Mouse (Mus musculus) hindbrain, embryonic 15.5 days (tissue): ENCODE results near the gene Abcb5. TPM values are rescaled to one million over a fixed set of nuclear protein-coding genes. Genes with fewer than 3 reads are reported as not detected.

Source experiments
- ATAC-seq: fragments of 200-750 bp; cut with Nextera tagmentation; 2 replicates; pipeline ENCODE4 v1.8.0; 2017; ENCODE audit warnings: low read depth, moderate number of reproducible peaks, moderate TSS enrichment; ENCODE audit not compliant: low FRiP score
- H3K27ac ChIP-seq: fragments of 300-500 bp; sonication (generic); replicated peaks from 2 replicates; pipeline ENCODE4 v1.5.1; 2015; ENCODE audit warnings: mild to moderate bottlenecking, inconsistent platforms
- H3K27me3 ChIP-seq: fragments of 300-500 bp; sonication (generic); 2 replicates; pipeline ENCODE4 v1.6.1; 2015; ENCODE audit warnings: control low read depth, inconsistent platforms
- H3K36me3 ChIP-seq: fragments of 300-500 bp; sonication (generic); 2 replicates; pipeline ENCODE4 v1.6.1; 2015; ENCODE audit warnings: control low read depth, inconsistent platforms
- H3K4me1 ChIP-seq: fragments of 300-500 bp; sonication (generic); replicated peaks from 2 replicates; pipeline ENCODE4 v1.6.1; 2015; ENCODE audit warnings: control low read depth, inconsistent platforms
- H3K4me2 ChIP-seq: fragments of 300-500 bp; sonication (generic); 2 replicates; pipeline ENCODE4 v1.6.1; 2015; ENCODE audit warnings: moderate library complexity, mild to moderate bottlenecking, inconsistent platforms
- H3K4me3 ChIP-seq: fragments of 300-500 bp; sonication (generic); 2 replicates; pipeline ENCODE4 v1.5.1; 2015; ENCODE audit warnings: mild to moderate bottlenecking, inconsistent platforms
- H3K9ac ChIP-seq: fragments of 300-500 bp; sonication (generic); 2 replicates; pipeline ENCODE4 v1.6.1; 2015; ENCODE audit warnings: inconsistent platforms
- H3K9me3 ChIP-seq: fragments of 300-500 bp; sonication (generic); 2 replicates; pipeline ENCODE4 v1.6.1; 2016; ENCODE audit warnings: control low read depth, inconsistent platforms
- WGBS: fragments of 180-500 bp; shearing (Covaris S2); methylation state at CpG from one replicate; pipeline ENCODE4 v1.1.7; 2015; 5-methylcytosine and 5-hydroxymethylcytosine counted together
- polyA plus RNA-seq: library from polyadenylated mRNA; unstranded; fragments of >200 nt; fragmentation: Nextera tagmentation; extraction: Ambion mirVana; gene quantifications from 2 replicates; pipeline ENCODE4 v1.2.1, GENCODE M21; 2015

The Abcb5 gene
- polyA plus RNA-seq, 1 experiment from 2014 or later: 0.14 TPM

GRCm38 (mm10) chr12:118872673-118873072 lies 93.5 kb downstream of the Abcb5 start:
- Histone ChIP-seq H3K36me3 (no peaks in the 10 kb centered on the region), H3K27me3 (no peaks in the 10 kb centered on the region), H3K9ac (no peak overlapping the region), H3K27ac (no peak overlapping the region), H3K4me1 (no peaks in the 10 kb centered on the region), H3K4me3 (no peak overlapping the region), H3K4me2 (no peak overlapping the region), H3K9me3 (no peaks in the 10 kb centered on the region)
- 63% methylated on average over 8 of the region's 8 CpGs for WGBS
- no peak for ATAC-seq

GRCm38 (mm10) chr12:118856151-118856550 lies 110.1 kb downstream of the Abcb5 start:
- no peak overlapping the region for H3K4me2 ChIP-seq
- ATAC-seq: peak; percentile 24; the same call in 1 of the 2 replicates
- no peaks in the 10 kb centered on the region for H3K36me3 ChIP-seq
- no peaks in the 10 kb centered on the region for H3K9me3 ChIP-seq
- no peak overlapping the region for H3K27ac ChIP-seq
- H3K4me1 ChIP-seq: peaks cover 12% of the 10 kb centered on the region
- WGBS: 3% methylated on average over 7 of the region's 7 CpGs
- peaks cover 59% of the 10 kb centered on the region for H3K27me3 ChIP-seq
- H3K4me3 ChIP-seq: no peak overlapping the region
- no peak overlapping the region for H3K9ac ChIP-seq

DNA sequence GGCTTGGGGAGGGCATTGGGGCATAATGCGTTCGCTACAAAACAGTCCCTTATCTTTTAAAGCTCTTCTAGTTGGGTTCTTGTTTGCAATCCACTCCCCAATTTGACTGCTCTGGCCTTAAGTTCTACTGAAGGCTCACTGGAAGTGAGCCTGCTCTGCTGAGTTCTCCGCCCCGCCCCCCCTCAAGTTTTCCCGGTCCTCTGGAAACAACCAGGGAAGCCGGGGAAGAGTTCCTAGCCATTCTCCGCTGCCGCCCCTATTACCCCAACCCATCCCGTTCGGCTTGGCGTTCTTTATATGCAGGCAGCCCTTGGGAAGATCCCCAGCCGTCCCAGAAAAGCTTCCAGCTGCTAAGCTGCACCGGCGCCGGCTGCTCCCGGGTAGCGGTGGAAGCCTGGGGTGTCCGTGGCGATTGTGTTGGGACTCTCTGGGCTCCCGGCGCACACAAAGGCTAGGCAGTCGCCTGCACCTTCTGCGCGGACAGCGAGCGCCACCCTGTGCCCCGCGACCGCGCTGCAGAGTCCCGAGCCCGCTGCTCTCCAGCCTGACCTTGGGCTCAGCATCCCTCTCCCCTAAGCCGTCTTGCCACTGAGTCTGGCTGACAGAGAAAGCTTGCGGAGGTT lies 111.3 kb downstream of the Abcb5 start:
- Histone ChIP-seq H3K27me3 (peaks cover 66% of the 10 kb centered on the region), H3K27ac (no peak overlapping the region), H3K4me1 (peaks cover 12% of the 10 kb centered on the region), H3K36me3 (no peaks in the 10 kb centered on the region), H3K9me3 (no peaks in the 10 kb centered on the region), H3K9ac (no peak overlapping the region), H3K4me3 (peak overlapping the region; percentile 39), H3K4me2 (peak overlapping the region; percentile 64)
- WGBS: under 1% methylated on average over 34 of the region's 34 CpGs
- peak; percentile 96 for ATAC-seq

DNA sequence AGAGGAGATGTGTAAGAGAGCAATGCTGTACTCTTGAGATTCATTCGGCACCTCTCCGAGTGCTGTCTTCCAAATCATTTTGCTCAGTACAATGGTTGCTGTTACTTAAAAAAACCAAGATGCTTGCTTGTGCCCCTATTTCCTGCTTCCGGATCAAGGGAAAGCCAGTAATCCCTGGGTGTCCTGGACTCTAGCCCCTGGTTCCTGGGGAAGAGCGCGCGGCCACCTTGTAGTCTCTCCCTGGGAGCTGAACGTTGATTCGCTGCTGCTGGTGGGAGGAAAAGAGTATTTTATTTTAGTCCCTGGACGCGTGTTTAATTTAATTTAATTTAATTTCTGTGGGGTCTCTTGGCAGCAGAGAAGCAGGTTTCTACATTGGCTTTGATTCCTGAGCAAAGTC lies 111.8 kb downstream of the Abcb5 start:
- WGBS: 3% methylated on average over 10 of the region's 10 CpGs
- Histone ChIP-seq H3K36me3 (no peaks in the 10 kb centered on the region), H3K9ac (no peak overlapping the region), H3K27me3 (peaks cover 65% of the 10 kb centered on the region), H3K4me2 (peak overlapping the region; percentile 64), H3K4me1 (peaks cover 15% of the 10 kb centered on the region), H3K9me3 (no peaks in the 10 kb centered on the region), H3K4me3 (peak overlapping the region; percentile 39), H3K27ac (no peak overlapping the region)
- no peak for ATAC-seq

DNA sequence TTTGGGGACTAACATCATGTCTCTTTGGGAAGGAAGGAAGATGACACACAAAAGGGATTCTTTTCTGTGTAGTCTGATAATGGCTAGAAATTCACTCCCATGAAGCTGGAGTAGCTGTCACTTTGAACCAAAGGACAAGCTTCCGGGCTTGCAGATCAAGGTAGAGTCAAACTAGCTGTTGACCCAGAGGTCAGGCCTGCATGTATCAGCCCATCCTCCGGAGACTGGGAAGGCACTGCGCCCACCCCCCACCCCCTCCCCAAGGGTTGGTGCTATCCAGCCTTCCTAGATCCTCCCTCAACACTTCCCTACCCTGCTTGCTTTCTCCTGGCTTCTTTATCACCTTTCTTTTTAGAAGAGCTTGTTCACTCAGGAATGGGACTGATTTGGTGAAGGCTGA lies 112.9 kb downstream of the Abcb5 start:
- Histone ChIP-seq H3K4me1 (peaks cover 25% of the 10 kb centered on the region), H3K27ac (no peak overlapping the region), H3K27me3 (peaks cover 70% of the 10 kb centered on the region), H3K4me2 (no peak overlapping the region), H3K36me3 (no peaks in the 10 kb centered on the region), H3K9me3 (no peaks in the 10 kb centered on the region), H3K4me3 (no peak overlapping the region), H3K9ac (no peak overlapping the region)
- ATAC-seq: no peak
- 9% methylated on average over 3 of the region's 3 CpGs for WGBS

GRCm38 (mm10) chr12:118850851-118851410 lies 115.3 kb downstream of the Abcb5 start:
- H3K4me1 ChIP-seq: peaks cover 39% of the 10 kb centered on the region
- no peaks in the 10 kb centered on the region for H3K9me3 ChIP-seq
- H3K27ac ChIP-seq: no peak overlapping the region
- no peak for ATAC-seq
- H3K9ac ChIP-seq: no peak overlapping the region
- no peak overlapping the region for H3K4me3 ChIP-seq
- H3K4me2 ChIP-seq: no peak overlapping the region
- no peaks in the 10 kb centered on the region for H3K36me3 ChIP-seq
- 22% methylated on average over 12 of the region's 12 CpGs for WGBS
- peaks cover 67% of the 10 kb centered on the region for H3K27me3 ChIP-seq

- no peak overlapping the region for H3K9ac ChIP-seq
- H3K36me3 ChIP-seq: no peaks in the 10 kb centered on the region
- no peak for ATAC-seq
- peak overlapping the region; percentile 48; the same call in 1 of the 2 replicates for H3K4me2 ChIP-seq
- WGBS: under 1% methylated on average over 11 of the region's 11 CpGs
- peaks cover 36% of the 10 kb centered on the region for H3K4me1 ChIP-seq
- no peak overlapping the region for H3K27ac ChIP-seq
- H3K9me3 ChIP-seq: no peaks in the 10 kb centered on the region
- H3K27me3 ChIP-seq: peaks cover 69% of the 10 kb centered on the region
- H3K4me3 ChIP-seq: peak overlapping the region; percentile 41
Measured at GRCm38 (mm10) chr12:118849996-118850395, 116.2 kb downstream of the Abcb5 start.

- peak overlapping the region; percentile 8; the same call in 1 of the 2 replicates for H3K9ac ChIP-seq
- H3K4me3 ChIP-seq: peak overlapping the region; percentile 41
- no peak overlapping the region for H3K27ac ChIP-seq
- H3K36me3 ChIP-seq: no peaks in the 10 kb centered on the region
- WGBS: under 1% methylated on average over 78 of the region's 78 CpGs
- H3K9me3 ChIP-seq: no peaks in the 10 kb centered on the region
- peaks cover 29% of the 10 kb centered on the region for H3K4me1 ChIP-seq
- ATAC-seq: no peak
- H3K4me2 ChIP-seq: peak overlapping the region; percentile 48
- peaks cover 69% of the 10 kb centered on the region for H3K27me3 ChIP-seq
Measured at GRCm38 (mm10) chr12:118849203-118849861, 116.9 kb downstream of the Abcb5 start.

DNA sequence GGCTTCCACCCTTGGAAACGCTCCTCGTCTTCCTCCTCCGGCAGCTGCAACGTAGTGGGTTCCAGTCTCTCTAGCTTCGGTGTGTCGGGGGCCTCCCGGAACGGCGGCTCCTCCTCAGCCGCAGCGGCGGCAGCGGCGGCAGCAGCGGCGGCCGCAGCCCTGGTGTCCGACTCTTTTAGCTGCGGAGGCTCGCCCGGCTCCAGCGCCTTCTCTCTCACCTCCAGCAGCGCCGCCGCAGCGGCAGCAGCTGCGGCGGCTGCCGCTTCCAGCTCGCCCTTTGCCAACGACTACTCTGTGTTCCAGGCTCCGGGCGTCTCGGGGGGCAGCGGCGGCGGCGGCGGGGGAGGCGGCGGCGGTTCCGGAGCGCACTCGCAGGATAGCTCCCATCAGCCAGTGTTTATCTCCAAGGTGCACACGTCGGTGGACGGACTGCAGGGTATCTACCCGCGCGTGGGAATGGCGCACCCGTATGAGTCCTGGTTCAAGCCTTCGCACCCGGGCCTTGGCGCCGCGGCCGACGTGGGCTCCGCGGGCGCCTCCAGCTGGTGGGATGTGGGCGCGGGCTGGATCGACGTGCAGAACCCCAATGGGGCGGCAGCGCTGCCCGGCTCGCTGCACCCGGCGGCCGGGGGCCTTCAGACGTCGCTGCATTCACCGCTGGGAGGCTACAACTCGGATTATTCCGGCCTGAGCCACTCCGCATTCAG lies 117.6 kb downstream of the Abcb5 start:
- peak overlapping the region; percentile 8; the same call in 1 of the 2 replicates for H3K9ac ChIP-seq
- WGBS: under 1% methylated on average over 79 of the region's 80 CpGs
- no peaks in the 10 kb centered on the region for H3K9me3 ChIP-seq
- ATAC-seq: no peak; the same call in 1 of the 2 replicates
- H3K4me2 ChIP-seq: peak overlapping the region; percentile 48
- H3K27ac ChIP-seq: 0 out of 2 replicates have a peak overlapping the region, but pooled peaks have one; percentile 5
- peak overlapping the region; percentile 41 for H3K4me3 ChIP-seq
- H3K4me1 ChIP-seq: peaks cover 27% of the 10 kb centered on the region
- H3K27me3 ChIP-seq: peaks cover 73% of the 10 kb centered on the region
- H3K36me3 ChIP-seq: no peaks in the 10 kb centered on the region

GRCm38 (mm10) chr12:118847861-118848495 lies 118.2 kb downstream of the Abcb5 start:
- Histone ChIP-seq H3K4me2 (peak overlapping the region; percentile 48), H3K9ac (no peak overlapping the region; the same call in 1 of the 2 replicates), H3K4me1 (peaks cover 29% of the 10 kb centered on the region), H3K36me3 (no peaks in the 10 kb centered on the region), H3K4me3 (peak overlapping the region; percentile 41), H3K27me3 (peaks cover 73% of the 10 kb centered on the region), H3K9me3 (no peaks in the 10 kb centered on the region), H3K27ac (no peak overlapping the region)
- no peak for ATAC-seq
- 1% methylated on average over 23 of the region's 23 CpGs for WGBS

DNA sequence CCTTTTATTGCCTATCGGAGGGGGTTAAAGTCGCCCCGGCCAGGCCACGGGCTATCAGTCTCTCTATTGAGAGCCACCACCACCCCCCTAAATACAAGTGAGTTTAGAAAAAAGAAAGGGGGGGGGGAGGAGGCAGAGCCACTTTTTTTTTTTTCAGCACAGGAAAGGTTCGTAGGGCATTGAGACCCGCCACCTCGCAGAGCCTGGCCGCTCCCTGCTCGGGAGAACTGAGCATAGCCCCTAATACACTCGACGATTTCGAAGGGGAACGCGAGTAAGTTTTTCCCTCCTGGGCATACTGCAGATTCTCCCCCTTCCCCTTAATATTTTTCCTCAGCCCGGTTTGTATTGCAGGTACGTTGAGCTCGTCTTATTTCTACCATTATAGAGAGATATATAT lies 118.8 kb downstream of the Abcb5 start:
- under 1% methylated on average over 17 of the region's 17 CpGs for WGBS
- Histone ChIP-seq H3K27me3 (peaks cover 74% of the 10 kb centered on the region), H3K9ac (no peak overlapping the region)

More for the DNA sequence above, 118.8 kb downstream of the Abcb5 start:
- Histone ChIP-seq H3K27ac (no peak overlapping the region), H3K4me1 (peaks cover 30% of the 10 kb centered on the region), H3K36me3 (no peaks in the 10 kb centered on the region), H3K9me3 (no peaks in the 10 kb centered on the region), H3K4me2 (peak overlapping the region; percentile 60), H3K4me3 (peak overlapping the region; percentile 41)
- no peak; the same call in 1 of the 2 replicates for ATAC-seq
